ENCODE assay signal across 10 mouse cellular contexts in genomic region chr12:83112283-83112682, GRCm38 (mm10).
DNase-seq lines count a peak whose midpoint lies in the region; ATAC-seq and TF ChIP-seq lines count a peak whose summit lies in the region.
"Had no signal": no experiment of that assay in that cellular context is flagged by ENCODE, and none has a peak within 500 bp of the region (broad histone marks: within the 10 kb centered on the region; RNA-seq: fewer than 3 reads in every experiment).

No protein-coding gene starts in this region.

- 82% methylated on average over 5 of the region's 5 CpGs for WGBS in intestine, embryonic 14.5 days
- WGBS in intestine, embryonic 15.5 days, result 85% methylated on average over 5 of the region's 5 CpGs
- WGBS in cerebellum, adult 2 months, result 70% methylated on average over 5 of the region's 5 CpGs
- WGBS in hindbrain, postnatal 0 days, result 83% methylated on average over 5 of the region's 5 CpGs

- peak; percentile 16; the same call in 1 of the 2 replicates for TF ChIP-seq CTCF in E14TG2a.4 (conservative IDR thresholded peaks at IDR 0.05; ENCODE audit: low read length)
- peak; percentile 46 for TF ChIP-seq CTCF in cerebellum, adult 2 months (IDR thresholded peaks at IDR 0.05; ENCODE audit: borderline replicate concordance, insufficient read depth, low read depth, low read length)
- peak; percentile 72 for TF ChIP-seq CTCF in hindbrain, postnatal 0 days (IDR thresholded peaks at IDR 0.05; ENCODE audit: low read depth)

- no peaks in the 10 kb centered on the region for H3K4me1 ChIP-seq in intestine, embryonic 14.5 days (replicated peaks; ENCODE audit: control insufficient read depth, insufficient read depth, low read length)
- H3K4me1 ChIP-seq in intestine, embryonic 15.5 days (replicated peaks), result no peaks in the 10 kb centered on the region
- H3K4me1 ChIP-seq in E14TG2a.4 (replicated peaks; ENCODE audit: low read depth, low read length), result no peaks in the 10 kb centered on the region
- H3K4me1 ChIP-seq in cerebellum, adult 2 months (ENCODE audit: control insufficient read depth, insufficient read depth, low read length), result peaks cover 52% of the 10 kb centered on the region
- peaks cover 15% of the 10 kb centered on the region; the same call in 1 of the 2 replicates for H3K4me1 ChIP-seq in hindbrain, postnatal 0 days (ENCODE audit: insufficient read depth, low read length)
- H3K4me1 ChIP-seq: lung, embryonic 15.5 days had no signal

- H3K27me3 ChIP-seq in intestine, embryonic 14.5 days (replicated peaks; ENCODE audit: control insufficient read depth, insufficient read depth, low read length), result no peaks in the 10 kb centered on the region
- H3K27me3 ChIP-seq in intestine, embryonic 15.5 days (replicated peaks), result no peaks in the 10 kb centered on the region
- H3K27me3 ChIP-seq in E14TG2a.4 (ENCODE audit: insufficient read depth, low read length), result peaks cover 9% of the 10 kb centered on the region; the same call in 1 of the 2 replicates
- H3K27me3 ChIP-seq in cerebellum, adult 2 months (ENCODE audit: control insufficient read depth, insufficient read depth, low read length), result no peaks in the 10 kb centered on the region
- H3K27me3 ChIP-seq in hindbrain, postnatal 0 days (ENCODE audit: insufficient read depth, low read length), result no peaks in the 10 kb centered on the region
- H3K27me3 ChIP-seq: heart, embryonic 13.5 days; lung, embryonic 15.5 days had no signal

- H3K36me3 ChIP-seq in intestine, embryonic 14.5 days (ENCODE audit: control insufficient read depth, insufficient read depth, low read length), result no peaks in the 10 kb centered on the region
- no peaks in the 10 kb centered on the region for H3K36me3 ChIP-seq in intestine, embryonic 15.5 days
- no peaks in the 10 kb centered on the region for H3K36me3 ChIP-seq in E14TG2a.4 (ENCODE audit: insufficient read depth, low read length)
- no peaks in the 10 kb centered on the region for H3K36me3 ChIP-seq in hindbrain, postnatal 0 days (ENCODE audit: insufficient read depth, low read length)
- H3K36me3 ChIP-seq: heart, embryonic 13.5 days; lung, embryonic 15.5 days had no signal

- TF ChIP-seq POLR2A in cerebellum, adult 2 months (IDR thresholded peaks at IDR 0.05; ENCODE audit: borderline replicate concordance, insufficient read depth, low read length), result no peak

- DNase-seq in intestine, embryonic 14.5 days (ENCODE audit: low spot score), result peak; percentile 58
- peak; percentile 72 to 75 for DNase-seq in cerebellum, adult 2 months
- DNase-seq in hindbrain, postnatal 0 days (ENCODE audit: low spot score), result peak; percentile 71
- no peak for DNase-seq in frontal cortex, postnatal 36 days (ENCODE audit: low spot score in 2 of 2)
- no peak for DNase-seq in layer of hippocampus, adult 11-12 months (ENCODE audit: low spot score)
- DNase-seq in adrenal gland, adult 18-20 months (ENCODE audit: low spot score in 2 of 2), result no peak

- ATAC-seq in intestine, embryonic 14.5 days (replicated peaks; ENCODE audit: low FRiP score, low TSS enrichment, low read depth), result no peak
- ATAC-seq in intestine, embryonic 15.5 days, result no peak
- no peak for ATAC-seq in hindbrain, postnatal 0 days

- H3K9ac ChIP-seq in intestine, embryonic 14.5 days (ENCODE audit: low read length), result no peak overlapping the region
- H3K9ac ChIP-seq in intestine, embryonic 15.5 days, result no peak overlapping the region
- H3K9ac ChIP-seq in hindbrain, postnatal 0 days (replicated peaks; ENCODE audit: low read length), result no peak overlapping the region
- H3K9ac ChIP-seq: lung, embryonic 15.5 days had no signal

- H3K27ac ChIP-seq in intestine, embryonic 14.5 days (ENCODE audit: low read depth), result no peak overlapping the region
- H3K27ac ChIP-seq in intestine, embryonic 15.5 days, result no peak overlapping the region
- H3K27ac ChIP-seq in cerebellum, adult 2 months (ENCODE audit: insufficient read depth, low read length), result no peak overlapping the region
- no peak overlapping the region for H3K27ac ChIP-seq in hindbrain, postnatal 0 days
- H3K27ac ChIP-seq: heart, embryonic 13.5 days; lung, embryonic 15.5 days had no signal

- no peak overlapping the region for H3K4me2 ChIP-seq in intestine, embryonic 14.5 days (ENCODE audit: low read length)
- H3K4me2 ChIP-seq in intestine, embryonic 15.5 days (replicated peaks), result no peak overlapping the region
- H3K4me2 ChIP-seq in hindbrain, postnatal 0 days (ENCODE audit: low read depth, low read length), result no peak overlapping the region
- H3K4me2 ChIP-seq: heart, embryonic 13.5 days; lung, embryonic 15.5 days had no signal

- H3K4me3 ChIP-seq in intestine, embryonic 14.5 days (ENCODE audit: low read depth, low read length), result no peak overlapping the region
- H3K4me3 ChIP-seq in intestine, embryonic 15.5 days (replicated peaks), result no peak overlapping the region
- no peak overlapping the region for H3K4me3 ChIP-seq in E14TG2a.4 (replicated peaks; ENCODE audit: low read length)
- no peak overlapping the region for H3K4me3 ChIP-seq in cerebellum, adult 2 months (replicated peaks; ENCODE audit: insufficient read depth, low read depth, low read length)
- no peak overlapping the region for H3K4me3 ChIP-seq in hindbrain, postnatal 0 days (ENCODE audit: low read length)
- H3K4me3 ChIP-seq: heart, embryonic 13.5 days; lung, embryonic 15.5 days had no signal

- H3K9me3 ChIP-seq in intestine, embryonic 14.5 days (ENCODE audit: control insufficient read depth, low read length), result no peaks in the 10 kb centered on the region
- H3K9me3 ChIP-seq in intestine, embryonic 15.5 days, result no peaks in the 10 kb centered on the region
- no peaks in the 10 kb centered on the region for H3K9me3 ChIP-seq in E14TG2a.4 (ENCODE audit: low read length)
- H3K9me3 ChIP-seq in hindbrain, postnatal 0 days (ENCODE audit: low read length), result no peaks in the 10 kb centered on the region
- H3K9me3 ChIP-seq: heart, embryonic 13.5 days; lung, embryonic 15.5 days had no signal

Comparison
In these comparisons a context has a peak if more than half of its experiments do, and no peak if none do; other contexts are left out.
1. DNase-seq: peak in intestine, embryonic 14.5 days (single experiment), cerebellum, adult 2 months (2 of 2) and hindbrain, postnatal 0 days (single experiment); none in frontal cortex, postnatal 36 days (0 of 2), layer of hippocampus, adult 11-12 months (single experiment) and adrenal gland, adult 18-20 months (0 of 2).
2. CTCF ChIP-seq: peak in every context shown above with its lines; median percentile 72 in hindbrain, postnatal 0 days; 46 in cerebellum, adult 2 months; 16 in E14TG2a.4.